Mouse (Mus musculus): ENCODE measurements at regions not wholly inside any gene's neighbourhood (a gene's known extent, or its start where the extent isn't known, plus 50 kb on each side); places are given as distances from the start of the nearest gene placed in this dataset.
"Not testable (repeated sequence)": the region's sequence is repeated elsewhere in the genome, so short reads cannot be mapped to it uniquely, and the experiment has no call there.

DNA sequence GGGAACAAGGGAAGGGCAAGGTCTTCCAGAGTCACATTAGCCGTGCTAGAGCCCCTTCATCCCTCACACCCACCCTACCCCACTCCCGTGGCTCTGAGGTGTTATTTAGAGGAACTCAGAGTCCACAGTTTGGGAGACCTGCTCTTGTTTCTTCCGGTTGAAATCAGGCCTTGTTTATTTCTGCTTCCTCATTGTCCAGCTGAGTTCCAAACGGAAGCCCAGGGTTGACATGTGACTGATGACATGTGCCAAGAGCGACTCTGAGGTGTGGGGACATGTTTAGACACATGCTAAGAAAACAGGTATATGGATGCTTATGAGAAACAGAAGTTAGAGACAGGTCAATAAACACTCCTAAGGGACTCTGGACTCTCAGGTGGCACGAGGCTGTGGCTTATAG lies 137.5 kb upstream of the Sulf2 start:
- peak in 1 of 2 experiments; percentile 18; a peak in 1 of 4 replicates for ATAC-seq (replicated peaks in 1 of 2; ENCODE audit: insufficient read depth in 1 of 2, low FRiP score in 2 of 2, low TSS enrichment in 1 of 2, low read depth in 1 of 2, poor library complexity in 2 of 2, severe bottlenecking in 2 of 2)

DNA sequence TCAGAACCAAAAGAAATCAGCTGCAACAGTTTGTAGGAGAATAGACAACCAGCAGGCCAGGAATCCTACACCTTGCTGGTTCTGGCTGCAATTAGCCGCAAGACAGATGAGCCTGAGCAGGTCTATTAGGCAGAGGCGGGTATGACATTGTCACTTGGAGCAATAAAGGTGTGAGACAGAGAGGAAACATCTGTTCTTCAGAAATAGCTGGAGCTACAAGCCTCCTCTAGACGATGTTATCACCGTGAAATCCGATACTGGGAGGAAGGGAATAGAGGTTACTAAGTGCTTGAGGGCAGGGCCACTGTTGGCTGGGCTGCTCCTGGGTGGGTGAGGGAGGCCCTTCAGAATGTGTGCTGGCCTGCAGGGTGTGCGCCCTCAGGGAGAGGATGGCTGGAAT lies 135.8 kb upstream of the Sulf2 start:
- no peak for ATAC-seq (replicated peaks in 1 of 2; ENCODE audit: insufficient read depth in 1 of 2, low FRiP score in 2 of 2, low TSS enrichment in 1 of 2, low read depth in 1 of 2, poor library complexity in 2 of 2, severe bottlenecking in 2 of 2)

GRCm38 (mm10) chr2:166290826-166291225 lies 135.4 kb upstream of the Sulf2 start:
- no peak for ATAC-seq (replicated peaks in 1 of 2; ENCODE audit: insufficient read depth in 1 of 2, low FRiP score in 2 of 2, low TSS enrichment in 1 of 2, low read depth in 1 of 2, poor library complexity in 2 of 2, severe bottlenecking in 2 of 2)

DNA sequence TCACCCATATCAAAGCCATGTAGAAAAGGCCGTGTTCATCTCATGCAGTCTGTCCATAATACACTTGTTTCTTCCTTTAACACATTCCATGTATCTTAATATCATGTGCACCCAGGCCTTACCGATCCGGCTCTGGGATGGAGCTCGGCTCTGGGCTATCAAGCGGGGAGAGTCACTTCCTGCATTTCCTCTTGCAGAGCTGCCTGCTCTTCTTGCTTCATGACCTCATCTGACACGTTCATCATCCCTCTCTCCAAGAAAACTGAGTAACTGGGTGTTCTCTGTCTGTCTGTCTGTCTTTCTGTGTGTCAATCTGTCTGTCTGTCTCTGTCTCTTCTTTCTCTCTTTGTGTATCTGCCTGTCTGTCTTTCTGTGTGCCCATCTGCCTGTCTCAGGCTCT lies 133.7 kb upstream of the Sulf2 start:
- peak in 1 of 2 experiments; percentile 47; a peak in 1 of 4 replicates for ATAC-seq (replicated peaks in 1 of 2; ENCODE audit: insufficient read depth in 1 of 2, low FRiP score in 2 of 2, low TSS enrichment in 1 of 2, low read depth in 1 of 2, poor library complexity in 2 of 2, severe bottlenecking in 2 of 2)

- not testable (repeated sequence) for ATAC-seq (replicated peaks in 1 of 2; ENCODE audit: insufficient read depth in 1 of 2, low FRiP score in 2 of 2, low TSS enrichment in 1 of 2, low read depth in 1 of 2, poor library complexity in 2 of 2, severe bottlenecking in 2 of 2)
These were observed 125.7 kb upstream of the Sulf2 start for GRCm38 (mm10) chr2:166281137-166281536.

DNA sequence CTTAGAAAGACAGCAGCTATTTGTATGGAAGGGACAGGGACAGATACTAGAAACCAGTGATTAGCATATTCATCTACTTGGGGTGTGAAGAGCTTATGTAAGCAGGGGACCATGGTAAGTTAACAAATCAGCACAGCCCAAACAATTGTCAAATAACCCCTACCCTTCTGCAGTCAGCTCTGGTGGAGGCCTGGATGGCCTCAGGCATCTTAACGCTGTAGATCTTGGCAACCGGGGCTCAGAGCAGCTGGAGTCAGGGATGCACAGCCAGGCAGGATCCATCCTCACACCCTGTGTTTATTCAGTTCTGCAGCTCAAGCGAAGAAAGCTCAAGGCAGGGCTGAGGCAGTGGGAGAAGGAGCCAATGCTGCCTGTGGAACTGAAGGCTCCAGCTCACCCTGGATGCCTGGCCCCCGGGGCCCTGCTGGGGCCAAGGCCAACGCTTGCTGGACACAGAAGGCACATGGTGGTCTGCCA lies 125.2 kb upstream of the Sulf2 start:
- no peak for ATAC-seq (replicated peaks in 1 of 2; ENCODE audit: insufficient read depth in 1 of 2, low FRiP score in 2 of 2, low TSS enrichment in 1 of 2, low read depth in 1 of 2, poor library complexity in 2 of 2, severe bottlenecking in 2 of 2)

- ATAC-seq (replicated peaks in 1 of 2; ENCODE audit: insufficient read depth in 1 of 2, low FRiP score in 2 of 2, low TSS enrichment in 1 of 2, low read depth in 1 of 2, poor library complexity in 2 of 2, severe bottlenecking in 2 of 2), result no peak
These were observed 124.2 kb upstream of the Sulf2 start for GRCm38 (mm10) chr2:166279676-166280075.

DNA sequence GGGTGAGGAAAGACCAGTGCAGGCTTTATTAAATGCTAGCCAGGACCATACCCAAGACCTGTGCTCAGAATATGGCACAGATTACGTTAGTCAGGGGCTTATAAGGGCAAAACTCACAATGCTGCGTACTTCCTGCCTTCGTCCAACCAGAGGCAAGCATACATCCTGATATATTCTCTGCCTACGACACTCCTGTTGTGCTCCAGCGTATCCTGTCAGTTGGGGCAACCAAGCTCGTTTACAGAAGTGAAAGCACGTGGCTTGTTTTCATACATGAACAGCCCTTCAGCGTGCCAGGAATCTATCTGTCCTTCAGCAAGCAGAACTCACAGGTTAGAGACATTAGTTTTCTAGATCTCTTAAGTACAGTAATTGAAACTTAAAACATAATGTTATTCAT lies 119.9 kb upstream of the Sulf2 start:
- no peak for ATAC-seq (replicated peaks in 1 of 2; ENCODE audit: insufficient read depth in 1 of 2, low FRiP score in 2 of 2, low TSS enrichment in 1 of 2, low read depth in 1 of 2, poor library complexity in 2 of 2, severe bottlenecking in 2 of 2)

DNA sequence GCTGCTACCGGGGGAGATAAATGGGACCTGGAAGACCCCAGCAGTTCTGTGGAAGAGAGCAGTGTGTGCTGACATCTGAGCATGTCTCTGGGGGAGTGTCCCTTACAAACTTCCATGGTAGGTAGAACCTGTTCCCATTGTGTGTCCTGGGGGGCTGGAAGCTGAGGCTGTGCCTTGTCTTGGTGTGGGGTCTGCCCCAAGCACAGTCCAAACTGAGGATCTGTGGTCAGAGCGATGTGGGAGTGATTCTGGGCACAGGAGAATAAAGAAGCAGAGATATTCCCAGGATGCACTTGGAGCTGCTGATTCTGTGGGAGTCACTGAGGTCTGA lies 118.5 kb upstream of the Sulf2 start:
- ATAC-seq (replicated peaks in 1 of 2; ENCODE audit: insufficient read depth in 1 of 2, low FRiP score in 2 of 2, low TSS enrichment in 1 of 2, low read depth in 1 of 2, poor library complexity in 2 of 2, severe bottlenecking in 2 of 2), result no peak

- ATAC-seq (replicated peaks in 1 of 2; ENCODE audit: insufficient read depth in 1 of 2, low FRiP score in 2 of 2, low TSS enrichment in 1 of 2, low read depth in 1 of 2, poor library complexity in 2 of 2, severe bottlenecking in 2 of 2), result no peak
These were observed 118.0 kb upstream of the Sulf2 start for GRCm38 (mm10) chr2:166273312-166274015.

GRCm38 (mm10) chr2:166272841-166273240 lies 117.4 kb upstream of the Sulf2 start:
- ATAC-seq (replicated peaks in 1 of 2; ENCODE audit: insufficient read depth in 1 of 2, low FRiP score in 2 of 2, low TSS enrichment in 1 of 2, low read depth in 1 of 2, poor library complexity in 2 of 2, severe bottlenecking in 2 of 2), result no peak

GRCm38 (mm10) chr2:166272190-166272543 lies 116.7 kb upstream of the Sulf2 start:
- ATAC-seq (replicated peaks in 1 of 2; ENCODE audit: insufficient read depth in 1 of 2, low FRiP score in 2 of 2, low TSS enrichment in 1 of 2, low read depth in 1 of 2, poor library complexity in 2 of 2, severe bottlenecking in 2 of 2), result no peak

GRCm38 (mm10) chr2:166271373-166272189 lies 116.1 kb upstream of the Sulf2 start:
- ATAC-seq (replicated peaks in 1 of 2; ENCODE audit: insufficient read depth in 1 of 2, low FRiP score in 2 of 2, low TSS enrichment in 1 of 2, low read depth in 1 of 2, poor library complexity in 2 of 2, severe bottlenecking in 2 of 2), result no peak

DNA sequence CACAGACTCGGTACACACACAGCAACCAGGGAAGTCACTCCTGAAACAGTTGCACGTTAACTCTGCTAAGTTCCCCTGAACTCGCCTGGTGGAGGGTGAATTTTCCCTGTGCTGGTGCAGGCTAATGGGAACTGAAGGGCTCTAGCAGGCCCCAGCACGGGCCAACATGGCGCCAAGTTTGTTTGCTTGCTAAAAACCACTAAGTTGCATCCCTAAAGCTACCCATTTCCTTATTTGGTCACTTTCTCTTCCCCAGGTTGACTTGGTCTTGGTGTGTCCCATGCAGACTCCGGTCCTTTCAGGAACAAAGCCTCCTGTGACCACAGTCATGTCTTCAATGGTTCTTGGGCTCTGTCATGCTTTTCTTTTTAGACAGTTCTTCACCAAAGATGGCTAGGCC lies 114.5 kb upstream of the Sulf2 start:
- no peak for ATAC-seq (replicated peaks in 1 of 2; ENCODE audit: insufficient read depth in 1 of 2, low FRiP score in 2 of 2, low TSS enrichment in 1 of 2, low read depth in 1 of 2, poor library complexity in 2 of 2, severe bottlenecking in 2 of 2)

DNA sequence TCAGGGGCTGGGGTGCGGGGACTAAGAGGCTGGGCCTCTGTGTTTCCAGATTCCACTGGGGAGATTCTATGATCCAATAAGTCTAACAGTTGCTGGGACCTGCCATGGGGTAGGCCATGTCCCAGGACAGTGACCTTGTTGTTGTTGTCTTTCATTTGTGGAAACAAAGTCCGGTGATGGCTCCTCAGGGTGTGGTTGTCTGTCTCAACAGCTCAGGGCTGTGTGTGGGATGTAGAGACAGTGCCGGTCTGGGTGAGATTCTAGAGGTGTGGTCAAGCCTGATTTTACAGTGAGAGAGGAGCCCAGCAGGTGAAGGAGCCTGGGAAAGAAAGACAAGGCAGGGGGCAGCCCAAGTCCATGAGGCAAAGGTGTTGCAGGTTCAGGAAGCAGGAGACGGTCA lies 111.5 kb upstream of the Sulf2 start:
- no peak for ATAC-seq (replicated peaks in 1 of 2; ENCODE audit: insufficient read depth in 1 of 2, low FRiP score in 2 of 2, low TSS enrichment in 1 of 2, low read depth in 1 of 2, poor library complexity in 2 of 2, severe bottlenecking in 2 of 2)

DNA sequence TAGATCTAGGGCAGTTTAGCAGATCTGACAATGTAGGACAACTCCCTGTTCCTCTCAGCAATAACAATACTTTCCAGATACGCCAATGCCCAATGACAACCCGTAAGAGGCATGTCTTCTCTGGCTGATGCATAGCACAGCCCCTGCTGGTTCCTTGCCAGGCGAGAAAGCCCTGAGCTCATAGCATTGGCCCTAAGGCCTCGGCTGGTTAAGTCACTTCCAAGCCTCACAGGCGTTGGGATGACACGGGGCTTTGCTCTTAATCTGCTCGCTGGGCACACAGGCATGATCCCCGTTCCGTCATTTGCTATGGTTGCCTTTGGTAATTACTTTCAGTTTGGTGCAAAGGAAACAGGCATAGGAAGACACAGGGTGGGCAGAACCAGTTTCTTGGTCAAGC lies 111.0 kb upstream of the Sulf2 start:
- ATAC-seq (replicated peaks in 1 of 2; ENCODE audit: insufficient read depth in 1 of 2, low FRiP score in 2 of 2, low TSS enrichment in 1 of 2, low read depth in 1 of 2, poor library complexity in 2 of 2, severe bottlenecking in 2 of 2), result no peak

- no peak for ATAC-seq (replicated peaks in 1 of 2; ENCODE audit: insufficient read depth in 1 of 2, low FRiP score in 2 of 2, low TSS enrichment in 1 of 2, low read depth in 1 of 2, poor library complexity in 2 of 2, severe bottlenecking in 2 of 2)
These were observed 109.3 kb upstream of the Sulf2 start for GRCm38 (mm10) chr2:166264756-166265155.

GRCm38 (mm10) chr2:166261799-166262198 lies 106.3 kb upstream of the Sulf2 start:
- ATAC-seq (replicated peaks in 1 of 2; ENCODE audit: insufficient read depth in 1 of 2, low FRiP score in 2 of 2, low TSS enrichment in 1 of 2, low read depth in 1 of 2, poor library complexity in 2 of 2, severe bottlenecking in 2 of 2), result peak; percentile 53 to 78

DNA sequence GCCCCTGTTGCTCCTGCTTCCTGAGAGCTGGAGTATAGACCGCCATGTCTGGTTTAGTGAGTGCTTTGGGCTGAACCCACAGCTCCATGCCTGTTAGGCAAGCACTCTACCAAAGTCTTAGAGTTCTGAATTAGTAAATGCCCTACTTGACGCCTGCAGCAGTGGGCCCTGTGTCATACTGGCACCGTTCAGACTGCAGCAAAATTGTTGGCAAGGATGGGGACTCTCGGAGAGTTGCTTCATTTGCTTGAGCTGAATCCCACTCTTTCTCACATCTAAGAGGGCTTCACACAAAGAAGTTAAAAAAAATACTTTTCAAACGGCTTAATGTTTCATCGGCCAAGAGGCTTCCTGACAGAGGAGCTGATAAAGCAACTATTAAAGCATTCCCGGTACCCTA lies 105.6 kb upstream of the Sulf2 start:
- ATAC-seq (replicated peaks in 1 of 2; ENCODE audit: insufficient read depth in 1 of 2, low FRiP score in 2 of 2, low TSS enrichment in 1 of 2, low read depth in 1 of 2, poor library complexity in 2 of 2, severe bottlenecking in 2 of 2), result no peak
